Mouse (Mus musculus) G1E (cell line): Measurements from ENCODE around the gene Mterf2. TPM values are rescaled to one million over a fixed set of nuclear protein-coding genes. Genes with fewer than 3 reads are reported as not detected.

Source experiments
- ATAC-seq: 2 replicates; pipeline ENCODE4 v1.8.0; 2016; ENCODE audit warnings: mild to moderate bottlenecking; ENCODE audit not compliant: insufficient number of reproducible peaks, poor library complexity, low FRiP score, severe bottlenecking; ENCODE audit errors: extremely low read depth
- DNase-seq: peaks from one replicate; pipeline ENCODE4 v3.0.0; 2012; ENCODE audit warnings: low spot score
- H3K27me3 ChIP-seq: 2 replicates; pipeline ENCODE4 v1.6.1; 2012; ENCODE audit warnings: mild to moderate bottlenecking, low read length, inconsistent platforms; ENCODE audit not compliant: insufficient read depth
- H3K36me3 ChIP-seq: replicated peaks from 2 replicates; pipeline ENCODE3; 2012; ENCODE audit warnings: mild to moderate bottlenecking, inconsistent platforms
- H3K4me1 ChIP-seq: 2 replicates; pipeline ENCODE4 v1.6.1; 2012; ENCODE audit warnings: low read depth, low read length, inconsistent platforms, mixed read lengths; ENCODE audit not compliant: insufficient read depth
- H3K4me3 ChIP-seq: 2 replicates; pipeline ENCODE4 v1.5.1; 2012; ENCODE audit warnings: low read depth, mild to moderate bottlenecking, inconsistent platforms, low read length, moderate library complexity, mixed read lengths
- H3K9me3 ChIP-seq: replicated peaks from 2 replicates; pipeline ENCODE4 v1.6.1; 2012; ENCODE audit warnings: inconsistent platforms
- CTCF ChIP-seq: IDR thresholded peaks from 2 replicates; pipeline ENCODE4 v1.5.1; 2012; ENCODE audit warnings: low read depth, low read length, inconsistent platforms, mixed read lengths
- GATA1 ChIP-seq: IDR thresholded peaks from 2 replicates; pipeline ENCODE4 v1.6.1; 2012; ENCODE audit warnings: borderline replicate concordance, low read length, inconsistent platforms, mixed read lengths
- GATA2 ChIP-seq: IDR thresholded peaks from 2 replicates; pipeline ENCODE4 v1.6.1; 2012; ENCODE audit warnings: low read depth, low read length, inconsistent platforms, borderline replicate concordance
- POLR2AphosphoS5 ChIP-seq: IDR thresholded peaks from 2 replicates; pipeline ENCODE4 v1.6.1; 2012; ENCODE audit warnings: low read depth, low read length, inconsistent platforms; ENCODE audit not compliant: insufficient replicate concordance
- TAL1 ChIP-seq: conservative IDR thresholded peaks from 2 replicates; pipeline ENCODE4 v1.6.1; 2012; ENCODE audit warnings: low read depth, low read length, inconsistent platforms, mixed read lengths
- polyA plus RNA-seq: library from polyadenylated mRNA; stranded (reverse); fragments of >175 nt; gene quantifications from 2 replicates; pipeline ENCODE4 v1.2.3, GENCODE M21; 2012
- total RNA-seq, 2 experiments: library from RNA; stranded (forward) in 1 of 2; stranded (reverse) in 1 of 2; fragments of 200-1000 nt in 1 of 2; fragments of >200 nt in 1 of 2; fragmentation: Nextera tagmentation in 1 of 2; gene quantifications; 2 replicates each; pipeline ENCODE4 v1.2.3; 2014 to 2017

The Mterf2 gene
- total and polyA plus RNA-seq, 3 experiments, result 0.59 to 35.3 (median 15.4) TPM

DNA sequence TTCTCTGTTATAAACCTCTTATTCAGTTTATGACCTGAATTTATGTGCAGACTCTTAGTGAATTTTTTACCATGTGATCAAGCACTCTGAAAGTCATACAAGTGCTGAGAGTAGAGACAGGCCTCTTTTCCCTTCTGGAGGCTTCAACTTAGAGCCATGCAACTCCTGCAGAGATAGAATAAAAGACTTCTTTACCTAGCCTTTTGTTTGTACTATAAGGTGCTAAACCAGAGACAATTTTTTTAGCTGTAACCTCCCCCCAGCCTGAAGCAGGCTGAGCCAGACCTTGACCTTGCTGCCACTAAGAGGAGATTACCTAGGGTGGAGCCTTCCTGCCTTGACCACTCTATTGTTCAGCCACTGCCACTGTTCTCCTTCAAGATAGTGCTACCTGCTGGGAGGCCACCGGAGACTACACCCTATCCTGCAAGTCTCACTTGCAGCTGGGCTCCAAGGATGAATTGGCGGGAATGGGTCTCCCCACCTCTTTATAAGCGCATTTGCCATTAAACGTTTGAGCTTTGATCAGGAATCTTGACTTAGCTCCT, 56.1 kb downstream of the Mterf2 start:
- Histone ChIP-seq H3K4me3 (no peak overlapping the region), H3K36me3 (no peaks in the 10 kb centered on the region), H3K9me3 (no peaks in the 10 kb centered on the region), H3K4me1 (no peaks in the 10 kb centered on the region), H3K27me3 (no peaks in the 10 kb centered on the region)
- DNase-seq (no peak), ATAC-seq (no peak)
- TF ChIP-seq GATA2 (no peak), POLR2AphosphoS5 (no peak), TAL1 (no peak), GATA1 (no peak), CTCF (no peak)

Other genes starting within 250 kb of the Mterf2 start
- 12.2 and 16.2 TPM in 2 replicates for gene Ric8b, start 210.4 kb downstream of the Mterf2 start, total RNA-seq (2014; fragmentation: Nextera tagmentation)
- gene Ric8b, start 210.4 kb downstream of the Mterf2 start, total RNA-seq (2017), result 11.9 and 15.2 TPM in 2 replicates
- 1.8 and 2.0 TPM in 2 replicates for gene Ric8b, start 210.4 kb downstream of the Mterf2 start, polyA plus RNA-seq
- gene Fhl4, start 25.5 kb downstream of the Mterf2 start, total RNA-seq (2014; fragmentation: Nextera tagmentation), result 1.5 and 1.7 TPM in 2 replicates
- gene Fhl4, start 25.5 kb downstream of the Mterf2 start, total RNA-seq (2017), result 1.6 and 2.0 TPM in 2 replicates
- 0.04 TPM in 1 of 2 replicates, not detected in the other for gene Fhl4, start 25.5 kb downstream of the Mterf2 start, polyA plus RNA-seq
- gene Tmem263, start 25.4 kb downstream of the Mterf2 start, total RNA-seq (2014; fragmentation: Nextera tagmentation), result 40.1 and 41.1 TPM in 2 replicates
- gene Tmem263, start 25.4 kb downstream of the Mterf2 start, total RNA-seq (2017), result 30.0 and 32.1 TPM in 2 replicates
- gene Tmem263, start 25.4 kb downstream of the Mterf2 start, polyA plus RNA-seq, result 25.2 and 28.5 TPM in 2 replicates
- not detected in 2 replicates for gene Cry1, start 57.0 kb upstream of the Mterf2 start, total RNA-seq (2014; fragmentation: Nextera tagmentation)
- gene Cry1, start 57.0 kb upstream of the Mterf2 start, total RNA-seq (2017), result 0.11 and 1.1 TPM in 2 replicates
- gene Cry1, start 57.0 kb upstream of the Mterf2 start, polyA plus RNA-seq, result not detected in 2 replicates